Mouse (Mus musculus) stomach, postnatal 0 days (tissue): ENCODE results near the gene Setdb1. TPM values are rescaled to one million over a fixed set of nuclear protein-coding genes. Genes with fewer than 3 reads are reported as not detected.

Experiments
- ATAC-seq: fragments of 200-750 bp; cut with Nextera tagmentation; 2 replicates; pipeline ENCODE4 v1.8.0; 2017; ENCODE audit not compliant: low FRiP score, low TSS enrichment
- DNase-seq: peaks from one replicate; pipeline ENCODE4 v3.0.0-alpha.2; 2016; ENCODE audit warnings: low spot score
- H3K27ac ChIP-seq: fragments of 300-500 bp; sonication (generic); replicated peaks from 2 replicates; pipeline ENCODE4 v1.5.1; 2014; ENCODE audit warnings: mild to moderate bottlenecking, control low read depth
- H3K27me3 ChIP-seq: fragments of 300-500 bp; sonication (generic); 2 replicates; pipeline ENCODE4 v1.6.1; 2014; ENCODE audit warnings: low read length; ENCODE audit not compliant: control insufficient read depth, insufficient read depth
- H3K36me3 ChIP-seq: fragments of 300-500 bp; sonication (generic); 2 replicates; pipeline ENCODE4 v1.6.1; 2014; ENCODE audit warnings: low read length, mixed read lengths; ENCODE audit not compliant: control insufficient read depth, insufficient read depth
- H3K4me1 ChIP-seq: fragments of 300-500 bp; sonication (generic); replicated peaks from 2 replicates; pipeline ENCODE4 v1.6.1; 2014; ENCODE audit warnings: antibody characterized with exemption; ENCODE audit not compliant: control insufficient read depth, insufficient read depth
- H3K4me2 ChIP-seq: fragments of 300-500 bp; sonication (generic); replicated peaks from 2 replicates; pipeline ENCODE4 v1.6.1; 2014; ENCODE audit warnings: low read depth, mild to moderate bottlenecking, control low read depth, moderate library complexity
- H3K4me3 ChIP-seq: fragments of 300-500 bp; sonication (generic); 2 replicates; pipeline ENCODE4 v1.5.1; 2014; ENCODE audit warnings: low read depth, low read length, control low read depth
- H3K9ac ChIP-seq: fragments of 300-500 bp; sonication (generic); 2 replicates; pipeline ENCODE4 v1.6.1; 2014; ENCODE audit warnings: mild to moderate bottlenecking, low read length, control low read depth, mixed read lengths
- H3K9me3 ChIP-seq: fragments of 300-500 bp; sonication (generic); 2 replicates; pipeline ENCODE4 v1.6.1; 2016; ENCODE audit warnings: low read length; ENCODE audit not compliant: control insufficient read depth
- CTCF ChIP-seq: IDR thresholded peaks from 2 replicates; pipeline ENCODE4 v1.5.1; 2016; ENCODE audit warnings: antibody characterized with exemption, low read depth, mild to moderate bottlenecking, moderate library complexity
- EP300 ChIP-seq: optimal IDR thresholded peaks from 2 replicates; pipeline ENCODE3; 2016; ENCODE audit warnings: antibody characterized with exemption
- WGBS: fragments of 180-500 bp; shearing (Covaris S2); extraction: QIAGEN DNeasy Blood & Tissue Kit; methylation state at CpG from one replicate; pipeline ENCODE4 v1.1.7; 2014; 5-methylcytosine and 5-hydroxymethylcytosine counted together
- polyA plus RNA-seq: library from polyadenylated mRNA; unstranded; fragments of >200 nt; fragmentation: Nextera tagmentation; extraction: Ambion mirVana; gene quantifications from 2 replicates; pipeline ENCODE4 v1.2.1, GENCODE M21; 2015

Gene Setdb1
- polyA plus RNA-seq, 1 experiment from 2014 or later, result 8.6 TPM

DNA sequence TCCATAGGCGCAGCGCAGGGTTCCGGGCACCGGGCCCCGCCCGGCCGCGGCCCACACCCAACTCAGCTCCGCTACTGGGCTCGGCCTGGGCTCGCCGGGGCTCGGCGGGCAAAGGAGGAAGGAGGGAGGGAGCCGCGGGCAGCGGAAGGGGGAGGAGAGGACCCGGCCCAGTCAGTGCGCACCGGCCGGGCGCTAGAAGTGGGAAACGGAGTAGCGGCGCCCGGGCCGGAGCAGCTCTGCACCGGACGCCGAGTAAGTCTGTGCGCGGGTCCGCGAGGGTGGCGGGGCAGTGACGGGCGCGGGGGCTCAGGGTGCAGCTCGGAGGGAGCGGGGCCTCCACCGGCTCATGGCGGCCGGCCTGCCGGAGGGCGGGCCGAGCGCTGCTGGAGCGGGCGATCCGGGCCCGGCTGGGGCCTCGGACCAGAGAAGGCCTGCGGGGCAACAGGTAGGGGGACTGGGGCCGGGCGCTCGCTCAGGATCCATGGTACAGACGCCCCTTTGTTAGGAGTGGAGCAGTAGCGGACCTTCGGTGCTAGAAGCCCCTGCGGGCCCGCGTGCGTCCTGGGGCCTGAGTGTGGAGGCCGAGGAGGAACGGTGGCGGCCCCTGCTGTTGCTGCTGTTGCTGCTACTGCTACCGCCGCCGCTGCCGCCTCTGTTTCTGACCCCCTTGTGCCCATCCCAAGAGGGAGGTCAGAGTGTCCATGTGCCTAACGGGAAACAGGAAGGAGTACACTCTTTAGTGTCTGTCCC, 41.7 kb downstream of the Setdb1 start:
- H3K9ac ChIP-seq, result peak overlapping the region; percentile 97
- peak overlapping the region; percentile 95 for H3K4me3 ChIP-seq
- DNase-seq, result peak; percentile 95
- H3K9me3 ChIP-seq, result no peaks in the 10 kb centered on the region
- H3K36me3 ChIP-seq, result no peaks in the 10 kb centered on the region
- peak; percentile 93 for ATAC-seq
- H3K4me1 ChIP-seq, result peaks cover 12% of the 10 kb centered on the region; the same call in 1 of the 2 replicates
- H3K4me2 ChIP-seq, result peak overlapping the region; percentile 75
- TF ChIP-seq CTCF (peak; percentile 64), EP300 (no peak)
- under 1% methylated on average over 51 of the region's 71 CpGs for WGBS
- H3K27me3 ChIP-seq, result no peaks in the 10 kb centered on the region
- H3K27ac ChIP-seq, result peak overlapping the region; percentile 94

DNA sequence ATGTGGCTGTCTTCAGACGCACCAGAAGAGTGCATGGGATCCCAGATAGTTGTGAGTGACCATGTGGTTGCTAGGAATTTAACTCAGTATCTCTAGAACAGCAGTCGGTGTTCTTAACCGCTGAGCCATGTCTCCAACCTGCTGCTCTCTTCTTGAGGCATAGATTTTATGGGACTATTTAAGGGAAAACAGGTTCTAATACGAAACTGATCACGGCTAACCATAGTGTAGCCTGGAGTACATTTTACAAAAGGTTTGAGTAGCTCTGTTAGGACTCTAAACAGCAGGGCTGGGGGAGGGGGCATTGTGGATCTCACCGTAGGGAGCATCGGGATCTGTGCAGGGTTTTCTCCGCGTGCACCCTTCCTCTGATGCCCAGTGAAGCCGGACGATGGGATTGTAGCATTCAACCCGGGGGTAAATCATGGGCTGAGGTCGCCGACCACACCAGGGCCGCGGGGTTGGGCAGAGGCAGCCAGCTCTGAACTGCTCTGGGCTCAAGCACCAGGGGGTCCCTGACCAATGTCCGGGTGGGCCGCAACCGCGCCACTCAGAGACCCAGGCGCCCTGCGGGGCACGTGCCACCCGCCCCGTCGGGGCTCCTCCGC, 42.4 kb downstream of the Setdb1 start, which contains the start of gene Cers2:
TSS of gene Cers2 (plus strand) at position 306 of the 608 bp plus-strand sequence.
- peaks cover 12% of the 10 kb centered on the region; the same call in 1 of the 2 replicates for H3K4me1 ChIP-seq
- peak within 1 kb of the TSS; percentile 95 for H3K4me3 ChIP-seq
- no peak for TF ChIP-seq EP300
- no peaks in the 10 kb centered on the region for H3K27me3 ChIP-seq
- H3K9me3 ChIP-seq, result no peaks in the 10 kb centered on the region
- DNase-seq, result no peak
- peak within 1 kb of the TSS; percentile 97 for H3K9ac ChIP-seq
- no peaks in the 10 kb centered on the region for H3K36me3 ChIP-seq
- peak within 1 kb of the TSS; percentile 94 for H3K27ac ChIP-seq
- peak within 1 kb of the TSS; percentile 75 for H3K4me2 ChIP-seq
- 7% methylated on average over 24 of the region's 27 CpGs for WGBS
- no peak for ATAC-seq

DNA sequence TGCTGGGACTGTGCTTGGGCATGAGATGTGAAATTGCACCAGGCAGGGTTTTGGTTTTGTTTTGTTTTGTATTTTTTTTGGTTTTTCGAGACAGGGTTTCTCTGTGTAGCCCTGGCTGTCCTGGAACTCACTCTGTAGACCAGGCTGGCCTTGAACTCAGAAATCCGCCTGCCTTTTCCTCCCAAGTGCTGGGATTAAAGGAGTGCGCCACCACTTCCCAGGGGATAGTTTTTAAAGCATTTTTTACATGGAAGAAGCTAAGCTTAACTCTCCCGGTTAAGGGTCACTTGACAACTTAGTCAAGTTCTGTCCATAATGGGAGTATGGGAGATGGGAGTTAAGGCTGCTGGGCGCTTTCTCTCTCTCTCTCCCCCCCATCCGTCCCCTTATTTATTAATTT, 42.9 kb downstream of the Setdb1 start:
- Histone ChIP-seq H3K4me1 (peaks cover 12% of the 10 kb centered on the region; the same call in 1 of the 2 replicates), H3K27ac (0 out of 2 replicates have a peak overlapping the region, but pooled peaks have one; percentile 94), H3K9ac (peak overlapping the region; percentile 97; the same call in 1 of the 2 replicates), H3K9me3 (no peaks in the 10 kb centered on the region), H3K27me3 (no peaks in the 10 kb centered on the region), H3K4me2 (peak overlapping the region; percentile 75; the same call in 1 of the 2 replicates), H3K36me3 (no peaks in the 10 kb centered on the region), H3K4me3 (no peak overlapping the region)
- WGBS, result 80% methylated on average over 6 of the region's 6 CpGs
- no peak for DNase-seq
- TF ChIP-seq EP300 (no peak), CTCF (no peak)
- no peak for ATAC-seq

DNA sequence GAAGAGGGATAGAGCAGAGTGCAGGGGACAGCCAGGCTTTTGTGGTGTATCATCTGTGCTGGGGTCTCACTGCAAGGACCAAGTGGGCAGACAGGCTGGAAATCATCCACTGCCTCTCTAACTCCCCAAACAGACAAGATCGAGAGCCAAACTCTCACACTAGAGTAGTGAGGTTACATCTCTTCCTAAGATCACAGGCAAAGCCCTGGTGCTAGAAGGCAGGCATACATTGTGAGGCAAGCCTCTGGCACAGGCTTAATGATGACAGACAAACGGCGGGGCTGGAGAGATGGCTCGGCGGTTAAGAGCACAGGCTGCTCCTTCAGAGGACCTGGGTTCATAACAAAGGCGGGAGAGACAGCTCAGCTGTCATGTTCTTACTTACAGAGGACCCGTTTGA, 43.5 kb downstream of the Setdb1 start:
- no peak overlapping the region for H3K4me2 ChIP-seq
- ATAC-seq, result no peak
- 62% methylated on average over 7 of the region's 7 CpGs for WGBS
- H3K27ac ChIP-seq, result no peak overlapping the region
- H3K9ac ChIP-seq, result no peak overlapping the region
- H3K9me3 ChIP-seq, result no peaks in the 10 kb centered on the region
- peaks cover 12% of the 10 kb centered on the region; the same call in 1 of the 2 replicates for H3K4me1 ChIP-seq
- H3K4me3 ChIP-seq, result no peak overlapping the region
- H3K27me3 ChIP-seq, result no peaks in the 10 kb centered on the region
- H3K36me3 ChIP-seq, result no peaks in the 10 kb centered on the region
- TF ChIP-seq CTCF (no peak), EP300 (no peak)
- DNase-seq, result peak; percentile 13

DNA sequence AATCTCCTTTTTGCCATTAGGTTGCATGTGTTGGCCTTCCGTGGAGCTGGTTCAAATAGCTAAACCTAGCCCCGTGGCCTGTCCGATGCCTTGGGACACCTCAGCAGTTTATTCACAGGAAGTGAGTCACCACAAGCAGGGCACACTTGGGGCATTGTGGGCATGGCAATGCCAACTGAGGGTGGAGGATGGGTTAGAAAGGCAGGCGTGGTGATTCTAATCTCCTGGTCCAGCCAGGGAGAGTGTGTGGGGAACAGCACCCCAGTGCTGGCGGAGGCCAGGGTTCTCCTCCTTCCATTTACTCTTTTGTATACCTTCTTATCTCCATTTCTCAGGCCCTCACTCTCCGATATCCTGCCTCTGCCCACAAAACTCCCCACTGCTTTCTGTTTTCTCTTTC, 44.4 kb downstream of the Setdb1 start:
- Histone ChIP-seq H3K27ac (no peak overlapping the region), H3K4me3 (no peak overlapping the region), H3K4me2 (no peak overlapping the region), H3K27me3 (no peaks in the 10 kb centered on the region), H3K4me1 (peaks cover 9% of the 10 kb centered on the region; the same call in 1 of the 2 replicates), H3K9me3 (no peaks in the 10 kb centered on the region), H3K36me3 (no peaks in the 10 kb centered on the region), H3K9ac (no peak overlapping the region)
- WGBS, result 54% methylated on average over 6 of the region's 6 CpGs
- TF ChIP-seq CTCF (no peak), EP300 (no peak)
- DNase-seq (peak; percentile 40), ATAC-seq (no peak)
